8 mouse cellular contexts compared by ENCODE assay signal in the genomic region with DNA sequence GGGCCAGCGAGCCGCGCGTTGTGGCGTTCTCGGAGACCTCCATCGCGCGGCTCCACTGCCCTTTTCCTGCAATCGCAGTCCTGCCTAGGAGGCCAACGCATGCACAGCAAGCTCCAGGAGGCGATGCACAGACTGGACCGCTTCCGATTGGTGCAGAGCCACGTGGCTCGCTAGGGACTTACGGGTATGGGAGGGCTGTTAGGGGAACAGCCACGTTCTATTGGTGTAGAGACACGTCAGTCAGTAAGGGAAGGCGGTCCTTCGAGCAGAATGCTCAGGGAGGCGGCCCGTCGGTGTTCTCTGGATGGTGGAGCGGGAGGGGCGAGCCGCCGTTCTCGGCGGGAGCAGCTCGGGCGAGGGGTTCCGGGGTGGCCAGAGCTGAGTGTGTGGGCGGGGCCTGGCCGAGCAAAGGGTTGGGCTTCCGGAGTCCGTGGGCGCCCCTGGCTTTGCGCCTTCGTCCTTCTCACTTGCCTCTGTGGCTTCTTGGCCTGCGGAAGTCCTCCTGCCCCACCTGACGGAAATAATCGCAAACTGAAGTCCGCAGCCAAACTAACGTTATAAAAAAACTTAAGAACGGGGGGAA. TPM values are rescaled to one million over a fixed set of nuclear protein-coding genes. Genes with fewer than 3 reads are reported as not detected.
DNase-seq lines count a peak whose midpoint lies in the region; ATAC-seq lines count a peak whose summit lies in the region.

A gene (minus strand): TSS at position 164 of the 583 bp plus-strand sequence.

- no peaks in the 10 kb centered on the region for H3K9me3 ChIP-seq in hindbrain, embryonic 15.5 days

- under 1% methylated on average over 45 of the region's 46 CpGs for WGBS in hindbrain, embryonic 15.5 days

- ATAC-seq in hindbrain, embryonic 15.5 days (ENCODE audit: low FRiP score, low read depth) = peak; percentile 100

- H3K4me1 ChIP-seq in hindbrain, embryonic 15.5 days (replicated peaks) = peaks cover 12% of the 10 kb centered on the region

- H3K9ac ChIP-seq in hindbrain, embryonic 15.5 days = peak within 1 kb of the TSS; percentile 89

- H3K36me3 ChIP-seq in hindbrain, embryonic 15.5 days = no peaks in the 10 kb centered on the region

- H3K4me2 ChIP-seq in hindbrain, embryonic 15.5 days = peak within 1 kb of the TSS; percentile 78

- peak within 1 kb of the TSS; percentile 88 for H3K4me3 ChIP-seq in hindbrain, embryonic 15.5 days

- H3K27me3 ChIP-seq in hindbrain, embryonic 15.5 days = no peaks in the 10 kb centered on the region

- peak; percentile 96 for DNase-seq in T-cell, adult 2 months (ENCODE audit: low spot score)
- peak; percentile 99 to 100 for DNase-seq in cerebellum, postnatal 36 days
- DNase-seq in frontal cortex, postnatal 36 days (ENCODE audit: low spot score in 2 of 2) = peak; percentile 100
- DNase-seq in left cerebral cortex, adult 11 months (ENCODE audit: low spot score) = peak; percentile 99
- DNase-seq in lung, postnatal 4 days = peak; percentile 99
- peak; percentile 99 for DNase-seq in retina, postnatal 7 days (ENCODE audit: low read depth, low spot score)
- DNase-seq in urinary bladder, adult 2 months (ENCODE audit: low spot score) = peak; percentile 96

- peak within 1 kb of the TSS; percentile 97 for H3K27ac ChIP-seq in hindbrain, embryonic 15.5 days (replicated peaks)

RNA-seq across cellular contexts. Expression of the gene that starts here (rescaled TPM):
- 6.6 and 7.9 TPM in 2 replicates for polyA plus RNA-seq in hindbrain, embryonic 15.5 days (2015; fragmentation: Nextera tagmentation; extraction: Ambion mirVana)
- 11.2 and 13.1 TPM in 2 replicates for polyA plus RNA-seq in urinary bladder, adult 2 months (2012; rRNA removed)

Comparison
In these comparisons a context has a peak if more than half of its experiments do, and no peak if none do; other contexts are left out.
1. Peak in every context shown above with its lines: DNase-seq, ATAC-seq, H3K4me3 ChIP-seq and H3K27ac ChIP-seq.